Mouse (Mus musculus): ENCODE data around the gene Usp2. TPM values are rescaled to one million over a fixed set of nuclear protein-coding genes. Genes with fewer than 3 reads are reported as not detected.

Gene Usp2
- polyA plus RNA-seq, 1 experiment = 3.3 TPM

DNA sequence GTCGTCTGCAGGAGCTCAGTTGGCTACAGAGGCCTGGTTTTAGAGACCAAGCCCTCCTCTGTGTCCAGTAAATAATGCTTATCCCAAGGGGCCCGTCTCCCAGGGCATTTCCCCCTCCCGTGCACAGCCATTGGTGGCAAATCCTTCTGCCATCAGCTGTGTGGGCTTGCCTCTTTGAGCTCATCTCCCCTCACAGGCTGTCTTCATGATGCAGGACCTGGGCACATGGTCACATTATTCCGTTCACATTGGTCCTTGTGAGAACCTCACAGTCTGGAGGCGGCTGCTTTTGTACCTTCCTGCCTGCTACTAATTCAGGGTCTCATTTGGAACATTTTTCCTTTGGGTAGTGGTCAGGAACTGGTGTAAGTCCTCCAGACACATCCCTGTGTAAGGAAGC, 75.1 kb downstream of the Usp2 start:
- H3K36me3 ChIP-seq (replicated peaks; ENCODE audit: low read length) = peaks cover 69% of the 10 kb centered on the region

GRCm38 (mm10) chr9:44143421-44143820, 76.6 kb downstream of the Usp2 start:
- TF ChIP-seq FLI1 (IDR thresholded peaks at IDR 0.05; ENCODE audit: low read length) = no peak
- no peak for TF ChIP-seq GATA1 (IDR thresholded peaks at IDR 0.05; ENCODE audit: borderline replicate concordance, low read length)
- Histone ChIP-seq H3K4me3 (replicated peaks) (no peak overlapping the region), H3K4me1 (peaks cover 36% of the 10 kb centered on the region), H3K9me3 (no peaks in the 10 kb centered on the region), H3K36me3 (replicated peaks; ENCODE audit: low read length) (peaks cover 83% of the 10 kb centered on the region), H3K27me3 (replicated peaks) (peaks cover 6% of the 10 kb centered on the region)

More for the DNA sequence above, 75.1 kb downstream of the Usp2 start:
- no peak overlapping the region for H3K4me3 ChIP-seq (replicated peaks)
- peaks cover 43% of the 10 kb centered on the region for H3K4me1 ChIP-seq
- TF ChIP-seq FLI1 (IDR thresholded peaks at IDR 0.05; ENCODE audit: low read length) (no peak), GATA1 (IDR thresholded peaks at IDR 0.05; ENCODE audit: borderline replicate concordance, low read length) (no peak)
- H3K9me3 ChIP-seq = no peaks in the 10 kb centered on the region
- H3K27me3 ChIP-seq (replicated peaks) = peaks cover 16% of the 10 kb centered on the region

- Histone ChIP-seq H3K36me3 (replicated peaks; ENCODE audit: low read length) (peaks cover 90% of the 10 kb centered on the region), H3K9me3 (no peaks in the 10 kb centered on the region), H3K4me3 (replicated peaks) (no peak overlapping the region), H3K4me1 (peaks cover 30% of the 10 kb centered on the region), H3K27me3 (replicated peaks) (peaks cover 4% of the 10 kb centered on the region)
- TF ChIP-seq FLI1 (IDR thresholded peaks at IDR 0.05; ENCODE audit: low read length) (no peak), GATA1 (IDR thresholded peaks at IDR 0.05; ENCODE audit: borderline replicate concordance, low read length) (no peak)
Measured at GRCm38 (mm10) chr9:44144023-44144717, 77.3 kb downstream of the Usp2 start.

DNA sequence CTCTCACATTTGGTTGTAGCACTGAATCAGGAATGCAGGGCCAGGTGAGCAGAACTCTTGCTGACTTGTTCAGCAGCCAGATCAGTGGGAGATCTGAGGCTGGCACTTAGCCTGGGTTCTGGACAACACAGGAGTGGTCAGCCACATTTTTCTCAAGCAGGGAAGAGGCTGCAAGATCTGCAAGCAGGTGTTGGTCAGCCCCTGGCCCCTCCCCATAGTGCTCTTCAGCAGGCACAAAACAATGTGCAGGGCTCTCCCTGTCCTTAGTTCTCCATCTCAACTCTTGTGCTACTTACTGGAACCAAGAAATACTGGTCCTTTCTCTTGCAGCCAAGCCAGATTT, 77.9 kb downstream of the Usp2 start:
- Histone ChIP-seq H3K36me3 (replicated peaks; ENCODE audit: low read length) (peaks cover 90% of the 10 kb centered on the region), H3K9me3 (no peaks in the 10 kb centered on the region)

More for the DNA sequence above, 77.9 kb downstream of the Usp2 start:
- peaks cover under 1% of the 10 kb centered on the region for H3K27me3 ChIP-seq (replicated peaks)
- TF ChIP-seq GATA1 (IDR thresholded peaks at IDR 0.05; ENCODE audit: borderline replicate concordance, low read length) = no peak
- no peak for TF ChIP-seq FLI1 (IDR thresholded peaks at IDR 0.05; ENCODE audit: low read length)
- peaks cover 26% of the 10 kb centered on the region for H3K4me1 ChIP-seq
- no peak overlapping the region for H3K4me3 ChIP-seq (replicated peaks)

Other genes starting within 250 kb of the Usp2 start
- gene Thy1, start 23.6 kb upstream of the Usp2 start, polyA plus RNA-seq (2012; ENCODE audit: insufficient read depth, low replicate concordance) = 0.17 TPM in 1 of 2 replicates, not detected in the other
- not detected in 2 replicates for gene Mfrp, start 34.7 kb downstream of the Usp2 start, polyA plus RNA-seq (2012; ENCODE audit: insufficient read depth, low replicate concordance)
- gene C1qtnf5, start 40.2 kb downstream of the Usp2 start, polyA plus RNA-seq (2012; ENCODE audit: insufficient read depth, low replicate concordance) = not detected in 2 replicates
- gene Gm49380, start 46.5 kb downstream of the Usp2 start, polyA plus RNA-seq (2012; ENCODE audit: insufficient read depth, low replicate concordance) = not detected in 2 replicates
- 4.3 and 22.2 TPM in 2 replicates for gene Rnf26, start 46.5 kb downstream of the Usp2 start, polyA plus RNA-seq (2012; ENCODE audit: insufficient read depth, low replicate concordance)
- gene Mcam, start 67.4 kb downstream of the Usp2 start, polyA plus RNA-seq (2012; ENCODE audit: insufficient read depth, low replicate concordance) = not detected in 2 replicates
- gene Cbl, start 167.0 kb downstream of the Usp2 start, polyA plus RNA-seq (2012; ENCODE audit: insufficient read depth, low replicate concordance) = 2.4 and 3.9 TPM in 2 replicates
- gene Ccdc153, start 173.7 kb downstream of the Usp2 start, polyA plus RNA-seq (2012; ENCODE audit: insufficient read depth, low replicate concordance) = not detected in 2 replicates
- 0.35 TPM in 1 of 2 replicates, not detected in the other for gene Pdzd3, start 184.4 kb downstream of the Usp2 start, polyA plus RNA-seq (2012; ENCODE audit: insufficient read depth, low replicate concordance)
- 5.5 and 12.5 TPM in 2 replicates for gene Nlrx1, start 201.6 kb downstream of the Usp2 start, polyA plus RNA-seq (2012; ENCODE audit: insufficient read depth, low replicate concordance)
- gene Abcg4, start 221.6 kb downstream of the Usp2 start, polyA plus RNA-seq (2012; ENCODE audit: insufficient read depth, low replicate concordance) = 0.19 TPM in 1 of 2 replicates, not detected in the other
- 1.3 and 4.9 TPM in 2 replicates for gene Hinfp, start 238.7 kb downstream of the Usp2 start, polyA plus RNA-seq (2012; ENCODE audit: insufficient read depth, low replicate concordance)